Mouse (Mus musculus) ovary, adult 18-20 months (tissue): ENCODE data around the gene Sumf1.

Experiments used
- DNase-seq: peaks from one replicate; pipeline ENCODE4 v3.0.0; 2022; ENCODE audit warnings: low spot score, mixed read lengths

Gene Sumf1

GRCm38 (mm10) chr6:108184847-108185684 lies at the start of gene Sumf1:
Gene Sumf1, minus strand, starts transcription at chr6:108185582.
- peak; percentile 82 for DNase-seq

- DNase-seq = no peak
Observed at GRCm38 (mm10) chr6:108234536-108234935, 49.2 kb upstream of the Sumf1 start.

DNA sequence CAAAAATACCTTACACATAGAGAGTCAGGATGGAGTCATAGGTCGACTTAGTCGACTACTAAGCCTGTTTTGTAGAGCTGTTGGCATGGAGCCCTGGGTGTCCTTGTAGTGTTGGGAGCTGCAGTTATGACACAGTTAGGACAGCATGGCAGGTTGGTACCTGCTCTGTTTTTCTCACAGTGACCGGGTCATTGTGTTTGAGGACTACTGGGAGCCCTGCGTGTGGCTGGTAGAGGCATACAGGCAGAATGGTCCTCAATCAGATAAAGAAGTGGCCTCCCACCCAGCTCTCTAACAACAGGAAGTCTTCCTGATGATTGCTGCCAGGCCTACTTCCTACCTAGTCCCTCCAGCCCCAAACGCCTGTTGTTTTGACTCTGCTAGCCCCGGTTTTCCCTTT lies 47.7 kb upstream of the Sumf1 start:
- DNase-seq = peak; percentile 71

DNA sequence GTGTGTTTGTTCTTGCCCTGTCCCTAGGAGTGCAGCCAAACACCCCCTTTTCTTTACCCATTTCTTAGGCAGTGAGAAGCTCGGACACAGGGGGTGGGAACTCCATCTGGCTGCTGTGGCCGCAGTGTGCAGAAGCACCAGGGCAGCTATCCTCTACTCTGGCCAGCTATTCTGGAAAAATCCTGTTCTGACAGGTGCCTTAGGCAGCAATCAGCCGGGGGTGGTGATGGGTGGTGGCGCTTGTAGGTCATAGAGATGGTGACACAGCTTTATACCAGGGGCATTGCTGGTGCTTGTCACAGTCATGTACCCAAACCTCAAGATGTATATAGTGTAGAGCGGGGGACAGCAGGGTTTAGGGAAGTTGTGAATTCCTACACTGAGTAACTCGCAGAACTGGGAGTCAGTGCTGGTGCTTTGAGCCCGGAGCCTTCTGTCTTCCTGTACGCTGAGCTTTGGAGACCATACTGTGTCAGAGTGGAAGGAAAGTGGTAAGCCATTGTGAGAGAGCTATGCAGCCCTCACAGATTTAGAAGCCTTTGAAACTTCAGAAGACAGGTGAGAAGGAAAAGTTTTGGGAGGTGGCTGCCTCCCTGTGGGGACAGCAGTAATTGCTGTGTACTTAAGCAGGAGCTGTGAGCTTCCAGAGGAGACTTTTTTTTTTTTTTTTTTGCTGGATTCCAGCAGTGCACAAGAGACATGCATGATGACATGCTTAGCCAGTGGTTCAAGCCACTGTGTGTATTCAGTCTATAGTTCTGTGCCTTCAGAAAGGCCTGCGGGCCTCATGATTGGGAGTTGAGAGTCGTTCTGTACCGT lies 46.7 kb upstream of the Sumf1 start:
- DNase-seq = no peak

GRCm38 (mm10) chr6:108230608-108231007 lies 45.2 kb upstream of the Sumf1 start:
- no peak for DNase-seq

DNA sequence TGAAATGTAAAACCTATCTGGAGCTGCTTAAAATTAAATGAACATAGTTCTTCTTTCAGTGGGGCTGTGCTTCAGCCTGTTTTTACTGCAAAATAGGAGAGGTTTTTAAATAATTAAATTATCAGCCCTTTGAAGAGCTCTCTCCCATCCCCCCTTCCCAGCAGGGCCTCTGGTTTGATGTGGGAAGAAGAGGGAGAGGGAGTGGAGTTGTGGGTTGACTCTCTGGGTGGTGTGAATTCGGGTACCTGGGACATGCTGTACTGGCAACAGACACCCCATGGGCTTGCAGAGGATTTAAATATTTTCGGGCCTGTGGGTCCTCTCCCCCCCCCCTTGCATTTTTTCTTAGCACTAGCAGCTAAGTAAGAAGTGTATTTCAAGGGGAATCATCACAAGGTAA lies 43.2 kb upstream of the Sumf1 start:
- DNase-seq = no peak

DNA sequence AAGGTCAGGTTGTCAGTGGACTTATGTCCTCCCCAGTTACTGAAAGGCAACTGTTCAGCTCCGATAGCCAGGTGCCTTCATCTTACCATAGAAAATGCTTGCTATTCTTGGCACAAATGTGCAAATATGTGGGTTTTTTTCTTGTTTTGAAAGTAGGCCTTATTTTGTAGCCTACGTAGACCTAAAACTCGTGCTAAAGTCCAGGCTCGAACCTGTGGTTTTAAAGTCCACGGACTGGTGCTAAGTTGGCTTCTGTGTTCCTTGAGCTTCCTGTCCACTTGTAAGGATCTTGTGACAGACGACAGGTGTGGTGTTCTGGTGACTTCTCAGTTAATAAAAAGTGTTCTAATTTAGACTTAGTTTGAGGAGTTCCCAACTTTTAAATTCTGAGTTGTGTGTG lies 42.7 kb upstream of the Sumf1 start:
- no peak for DNase-seq

DNA sequence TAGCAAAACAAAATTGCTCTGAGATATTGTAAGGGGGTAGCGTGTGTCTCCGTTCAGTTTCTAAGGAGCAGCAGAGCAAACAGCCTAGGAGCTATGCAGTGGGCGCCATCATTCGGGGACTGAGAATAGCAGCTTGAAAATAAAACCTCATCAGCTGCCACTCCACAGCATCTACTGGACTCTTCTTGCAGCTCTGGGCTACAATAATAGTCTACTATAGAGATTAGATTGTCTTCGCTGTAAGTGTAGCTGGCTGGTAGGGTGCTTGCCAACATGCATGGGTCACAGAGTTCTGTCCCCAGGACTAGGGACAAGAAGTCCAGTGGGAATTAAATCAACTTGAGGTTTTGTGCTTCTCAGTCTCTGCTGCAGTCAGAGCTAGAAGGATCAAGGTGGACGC lies 42.1 kb upstream of the Sumf1 start:
- DNase-seq = no peak

DNA sequence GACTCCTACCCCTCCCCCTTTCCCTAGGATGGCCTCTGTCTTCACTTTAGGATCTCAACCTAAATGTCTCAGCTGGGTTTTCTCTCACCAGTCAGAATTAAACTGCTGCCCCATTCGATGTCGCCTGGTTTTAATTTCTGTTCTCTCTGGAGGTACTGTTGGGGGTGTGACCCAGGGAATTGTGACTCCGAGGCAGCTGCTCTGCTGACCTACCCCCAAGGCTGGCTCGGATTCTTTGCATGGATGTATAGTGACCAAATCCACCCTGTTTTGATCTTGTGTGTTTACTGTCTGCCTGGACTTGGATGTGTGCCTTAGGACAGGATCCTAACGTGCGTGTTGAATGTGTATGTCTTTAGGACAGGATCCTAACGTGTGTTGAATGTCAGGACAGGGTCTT lies 40.8 kb upstream of the Sumf1 start:
- no peak for DNase-seq

- no peak for DNase-seq
Observed at GRCm38 (mm10) chr6:108225027-108225426, 39.6 kb upstream of the Sumf1 start.

DNA sequence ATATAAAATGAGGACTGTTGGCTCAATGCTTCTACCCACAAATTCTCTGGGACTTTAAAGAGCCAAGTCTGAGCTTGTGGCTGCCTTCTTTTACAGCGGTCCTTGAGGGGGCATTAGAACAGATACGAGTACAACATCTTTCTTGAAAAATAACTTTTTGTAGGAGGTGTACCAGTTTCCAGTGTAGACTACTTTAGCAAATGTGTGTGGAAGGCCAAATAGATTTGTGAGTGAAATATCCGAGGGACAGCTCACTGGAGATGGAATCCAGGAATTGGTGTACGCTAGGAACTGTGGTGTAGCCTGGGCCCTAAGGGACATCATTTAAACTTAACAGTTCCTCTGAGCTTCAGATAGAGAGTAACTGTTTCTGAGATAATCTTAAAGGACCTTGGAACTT lies 39.0 kb upstream of the Sumf1 start:
- no peak for DNase-seq

GRCm38 (mm10) chr6:108222875-108223274 lies 37.5 kb upstream of the Sumf1 start:
- DNase-seq = no peak

DNA sequence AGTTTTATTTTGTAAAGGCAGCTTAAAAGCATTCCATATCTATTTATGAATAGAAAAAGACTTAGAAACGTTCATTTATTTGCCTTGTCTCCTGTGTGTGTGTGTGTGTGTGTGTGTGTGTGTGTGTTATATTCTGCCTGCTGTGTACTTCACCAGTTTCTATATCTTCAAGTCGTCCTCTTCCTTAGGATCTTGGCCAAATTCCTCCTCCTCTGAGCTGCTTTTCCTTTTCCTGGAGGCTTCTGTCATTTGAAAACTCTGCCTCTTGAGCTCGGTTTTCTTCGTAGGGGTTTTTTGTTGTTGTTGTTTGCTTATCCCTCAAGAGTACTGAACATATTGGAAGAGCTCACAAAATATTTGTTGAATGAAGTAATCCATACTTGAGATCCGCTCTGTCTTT lies 37.1 kb upstream of the Sumf1 start:
- no peak for DNase-seq

DNA sequence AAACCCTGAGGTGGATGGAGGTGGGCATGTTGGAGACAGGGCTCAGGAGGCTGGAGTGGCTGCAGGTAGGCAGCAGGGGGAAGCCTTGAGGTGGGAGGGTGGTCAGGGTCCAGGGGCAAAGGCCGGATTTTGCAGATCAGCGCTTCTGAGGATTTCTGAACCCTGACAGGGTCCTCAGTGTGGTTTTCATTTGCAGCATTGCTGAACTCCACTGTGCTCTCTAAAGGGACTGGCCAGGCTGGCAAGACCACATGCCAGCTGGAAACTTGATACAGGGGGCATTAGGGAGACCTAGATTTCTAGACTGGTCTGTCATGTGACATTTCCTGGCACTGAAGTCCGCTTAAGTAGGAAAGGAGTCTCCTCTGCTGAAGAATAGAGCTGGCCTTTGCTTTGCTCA lies 32.6 kb upstream of the Sumf1 start:
- no peak for DNase-seq

- no peak for DNase-seq
Observed at GRCm38 (mm10) chr6:108216832-108217231, 31.4 kb upstream of the Sumf1 start.

DNA sequence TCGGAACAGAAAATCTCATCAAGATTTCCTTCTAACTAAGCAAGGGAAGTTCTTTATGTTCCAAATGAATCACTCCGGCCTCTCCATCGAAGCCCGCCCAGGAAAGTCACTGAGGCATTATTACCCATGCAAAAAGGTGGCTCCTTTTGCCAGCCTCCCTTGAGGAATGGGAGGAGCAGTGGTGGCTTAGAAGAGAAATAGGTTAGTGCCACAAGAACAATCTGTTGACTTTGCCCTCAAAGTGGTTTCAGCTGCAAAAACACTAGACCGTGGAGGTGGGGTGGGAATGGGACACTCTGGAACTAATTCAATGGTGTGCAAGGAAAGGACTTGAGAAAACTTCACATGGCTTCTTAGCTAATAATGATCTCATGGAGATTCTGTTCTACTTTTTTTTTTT lies 30.7 kb upstream of the Sumf1 start:
- DNase-seq = no peak

DNA sequence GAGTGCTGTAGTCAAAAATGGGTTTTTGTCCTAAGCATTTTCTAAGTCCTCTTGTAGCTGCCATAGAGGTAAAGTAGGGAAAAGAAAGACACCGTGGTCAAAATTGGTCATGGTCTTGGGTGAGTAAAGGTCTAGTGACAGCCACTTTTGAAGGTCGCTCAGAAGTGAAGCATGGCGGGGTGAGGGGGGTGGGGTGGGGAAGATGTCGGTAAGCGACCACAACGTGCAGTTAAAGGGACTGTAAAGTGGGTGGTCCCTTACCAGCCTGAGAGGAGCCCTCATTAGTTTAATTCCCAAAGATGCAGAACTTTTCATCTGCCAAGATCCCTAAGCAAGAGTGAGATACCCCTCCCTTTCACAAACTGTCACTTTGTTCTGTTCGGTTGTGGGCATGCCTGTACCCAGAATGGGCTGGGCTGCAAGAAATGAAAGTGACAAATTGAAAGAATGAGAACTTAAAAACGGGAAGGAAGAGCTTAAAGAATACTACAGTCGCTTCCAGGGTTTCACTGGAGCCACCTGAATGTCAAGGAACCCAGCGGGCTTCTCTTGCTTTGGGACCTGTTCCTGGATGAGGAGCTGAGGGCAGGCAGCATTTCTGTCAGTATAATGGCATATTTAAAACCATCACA lies 29.0 kb upstream of the Sumf1 start:
- DNase-seq = no peak

GRCm38 (mm10) chr6:108213481-108214293 lies 28.3 kb upstream of the Sumf1 start:
- no peak for DNase-seq

GRCm38 (mm10) chr6:108212881-108213295 lies 27.5 kb upstream of the Sumf1 start, which contains the start of gene Itpr1:
Gene Itpr1, plus strand, starts transcription at chr6:108213096.
- peak; percentile 99 for DNase-seq

DNA sequence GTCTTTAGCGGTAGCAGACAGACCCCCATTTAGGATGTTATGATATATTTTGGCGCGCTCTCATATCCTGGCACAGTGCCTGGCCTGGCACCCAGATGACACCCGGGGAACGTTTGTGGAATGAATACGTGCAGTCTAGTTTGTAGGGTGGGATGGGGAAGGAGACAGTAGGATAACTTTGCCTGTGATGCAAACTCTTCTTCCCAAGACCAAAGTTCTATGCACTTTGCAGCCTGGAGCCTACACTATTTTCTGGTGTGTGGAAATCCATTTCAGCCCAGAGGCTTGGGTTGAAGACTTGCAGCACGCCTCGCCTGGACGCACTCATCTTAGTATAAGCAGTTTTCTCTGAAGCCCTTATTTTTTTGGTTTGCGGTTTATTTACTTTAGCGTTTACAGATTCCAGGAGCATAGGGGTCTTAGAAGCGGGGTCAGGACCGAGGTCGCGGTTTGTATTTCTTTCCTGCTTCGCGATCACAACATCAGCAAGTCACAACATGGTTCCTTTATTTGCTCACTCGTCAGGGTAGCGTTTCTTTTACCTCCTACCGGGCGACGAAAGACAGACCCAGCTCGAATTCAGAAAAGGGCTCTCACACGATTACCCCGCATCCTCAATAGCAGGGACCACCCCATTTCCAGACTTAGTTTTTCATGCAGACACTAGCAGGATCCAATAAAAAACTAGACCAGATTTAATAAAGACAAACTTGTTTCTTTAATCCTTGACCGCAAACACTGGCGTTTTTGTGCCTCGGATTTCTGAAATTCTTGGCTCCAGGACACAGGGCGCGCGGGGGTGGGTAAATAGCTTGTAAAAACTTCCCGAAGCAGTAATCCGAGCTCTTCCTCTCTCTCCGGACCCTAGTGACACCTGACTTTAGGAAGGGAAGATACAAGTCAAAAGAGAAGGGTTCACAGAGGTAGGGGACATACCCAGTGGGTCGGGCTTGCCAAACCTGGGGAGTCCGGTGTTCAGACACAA lies 26.8 kb upstream of the Sumf1 start:
- no peak for DNase-seq
